Mouse (Mus musculus): ENCODE measurements around the gene 9930104L06Rik.
A peak's percentile ranks its signal among the peaks of the same experiment; 100 is the strongest.
"Not testable (repeated sequence)": the region's sequence is repeated elsewhere in the genome, so short reads cannot be mapped to it uniquely, and the experiment has no call there.

Gene 9930104L06Rik

DNA sequence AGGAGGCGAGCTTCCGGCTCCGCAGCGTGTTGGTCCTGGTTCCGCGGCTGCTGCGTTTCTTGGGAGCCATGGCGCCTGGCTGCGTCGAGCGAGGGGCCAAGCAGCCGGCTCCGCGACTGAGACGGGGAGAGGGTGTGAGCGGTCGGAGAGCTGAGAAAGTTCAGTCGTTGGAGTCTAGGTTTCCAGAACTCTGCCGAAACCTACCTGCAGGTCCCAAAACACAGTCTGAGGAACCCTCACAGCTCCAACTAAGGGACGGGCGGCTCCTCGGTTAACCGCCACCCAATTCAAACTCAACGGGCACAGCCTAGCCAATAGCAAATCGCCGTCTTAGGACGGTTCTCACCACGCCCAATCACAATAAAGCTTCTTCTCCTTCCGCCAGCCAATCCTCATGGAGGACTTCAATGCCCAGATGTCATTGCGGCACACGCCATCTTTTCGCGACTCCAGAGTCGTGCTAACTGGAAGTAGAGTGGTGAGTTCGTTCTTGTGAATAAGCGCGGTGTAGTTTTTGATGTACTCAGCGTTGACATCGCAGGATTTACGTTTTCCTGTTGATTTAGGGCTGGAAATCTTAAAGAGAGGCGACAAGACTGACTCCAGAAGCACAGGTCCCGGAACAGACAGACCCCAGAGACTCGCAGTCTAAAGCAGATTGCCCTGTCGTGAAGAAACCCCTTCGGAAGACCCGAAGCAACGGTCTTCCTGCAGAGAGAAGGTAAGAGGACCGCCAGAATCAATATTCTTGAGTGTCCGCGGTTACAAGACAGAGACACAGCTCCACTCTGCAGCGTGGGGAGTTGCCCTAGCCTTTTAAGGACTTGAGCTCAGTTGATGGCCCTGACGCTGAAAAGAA, at the start of gene 9930104L06Rik:
TSS of gene 9930104L06Rik (plus strand) at position 436 of the 859 bp plus-strand sequence.
- DNase-seq (ENCODE audit: low read depth, low spot score): peak; percentile 95

DNA sequence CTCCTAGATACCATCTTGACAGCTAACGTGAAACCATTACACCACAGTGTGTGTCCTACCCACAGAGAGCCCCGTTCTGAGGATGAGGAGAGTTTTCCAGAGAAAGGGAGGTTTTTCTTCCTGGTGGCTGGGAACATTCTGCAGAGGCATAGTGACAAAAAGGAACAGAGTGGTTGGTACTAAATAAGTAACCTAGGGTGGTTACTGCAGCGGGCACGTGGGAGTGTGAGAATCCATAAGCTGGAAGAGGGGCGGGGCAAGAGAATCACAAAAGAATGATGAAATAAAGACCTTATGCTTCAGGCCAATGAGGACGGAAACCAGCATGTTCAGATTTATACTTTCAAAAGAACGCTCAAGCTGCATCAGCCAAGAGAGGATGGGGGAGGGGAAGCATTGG, 48.1 kb upstream of the 9930104L06Rik start:
- DNase-seq (ENCODE audit: low read depth, low spot score): no peak

- no peak for DNase-seq (ENCODE audit: low read depth, low spot score)
Measured at GRCm38 (mm10) chr4:124889935-124890334, 46.9 kb upstream of the 9930104L06Rik start.

GRCm38 (mm10) chr4:124890831-124891230, 46.0 kb upstream of the 9930104L06Rik start:
- DNase-seq (ENCODE audit: low read depth, low spot score): no peak

GRCm38 (mm10) chr4:124893769-124894168, 43.1 kb upstream of the 9930104L06Rik start:
- DNase-seq (ENCODE audit: low read depth, low spot score): no peak

GRCm38 (mm10) chr4:124894508-124895428, 42.1 kb upstream of the 9930104L06Rik start:
- DNase-seq (ENCODE audit: low read depth, low spot score): peak; percentile 32

DNA sequence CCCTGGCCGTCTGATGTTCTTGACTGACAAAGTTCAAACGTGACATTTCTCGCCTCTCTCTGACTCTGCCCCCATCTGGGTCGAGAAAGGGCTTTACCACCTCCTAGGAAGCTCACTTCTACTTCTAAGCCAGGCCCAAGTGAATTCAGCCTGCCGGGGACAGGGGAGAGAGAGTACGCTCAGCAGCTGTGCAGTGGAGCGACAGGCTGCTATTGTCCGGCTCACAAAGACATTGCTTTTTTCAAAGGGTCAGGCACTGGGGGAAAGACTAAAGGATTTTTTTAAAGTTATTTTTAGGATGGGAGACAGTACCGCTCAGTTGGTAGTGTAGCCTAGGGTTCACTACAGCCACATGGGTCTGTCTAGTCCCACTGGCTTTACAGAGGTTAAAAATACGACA, 38.4 kb upstream of the 9930104L06Rik start:
- no peak for DNase-seq (ENCODE audit: low read depth, low spot score)

DNA sequence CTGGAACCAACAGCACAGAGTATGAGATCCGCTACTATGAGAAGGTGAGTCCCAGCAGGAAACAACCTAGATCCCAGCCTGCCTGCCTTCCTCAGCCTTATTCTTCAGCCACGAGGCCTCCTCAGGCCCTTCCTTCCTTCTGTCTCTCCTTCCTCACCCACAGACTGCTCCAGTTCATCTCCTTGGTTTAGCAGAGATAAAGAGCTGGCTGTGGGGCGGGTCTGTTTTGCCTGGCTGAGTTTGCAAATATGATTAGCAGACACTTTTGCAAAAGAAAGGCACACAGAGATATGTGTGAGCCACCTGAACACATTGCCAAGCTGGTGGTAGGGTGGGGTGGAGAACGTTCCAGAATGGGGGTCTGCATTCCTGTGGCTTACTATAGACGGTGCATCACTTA, 36.9 kb upstream of the 9930104L06Rik start:
- DNase-seq (ENCODE audit: low read depth, low spot score): no peak

DNA sequence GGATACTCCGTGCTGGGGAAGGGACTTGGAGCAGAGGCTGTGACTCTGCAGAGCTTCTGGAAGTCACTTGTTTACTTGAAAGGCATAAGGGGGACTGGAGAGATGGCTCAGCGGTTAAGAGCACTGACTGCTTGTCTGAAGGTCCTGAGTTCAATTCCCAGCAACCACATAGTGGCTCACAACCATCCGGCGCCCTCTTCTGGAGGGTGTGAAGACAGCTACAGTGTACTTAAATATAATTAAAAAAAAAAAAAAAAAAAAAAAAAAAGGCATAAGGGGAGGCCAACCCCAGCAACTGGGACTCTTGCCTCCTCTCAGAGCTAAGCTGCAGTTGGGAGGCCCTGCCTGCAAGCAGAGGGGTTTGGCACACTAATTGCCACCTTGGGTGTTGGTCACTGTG, 31.4 kb upstream of the 9930104L06Rik start:
- no peak for DNase-seq (ENCODE audit: low read depth, low spot score)

DNA sequence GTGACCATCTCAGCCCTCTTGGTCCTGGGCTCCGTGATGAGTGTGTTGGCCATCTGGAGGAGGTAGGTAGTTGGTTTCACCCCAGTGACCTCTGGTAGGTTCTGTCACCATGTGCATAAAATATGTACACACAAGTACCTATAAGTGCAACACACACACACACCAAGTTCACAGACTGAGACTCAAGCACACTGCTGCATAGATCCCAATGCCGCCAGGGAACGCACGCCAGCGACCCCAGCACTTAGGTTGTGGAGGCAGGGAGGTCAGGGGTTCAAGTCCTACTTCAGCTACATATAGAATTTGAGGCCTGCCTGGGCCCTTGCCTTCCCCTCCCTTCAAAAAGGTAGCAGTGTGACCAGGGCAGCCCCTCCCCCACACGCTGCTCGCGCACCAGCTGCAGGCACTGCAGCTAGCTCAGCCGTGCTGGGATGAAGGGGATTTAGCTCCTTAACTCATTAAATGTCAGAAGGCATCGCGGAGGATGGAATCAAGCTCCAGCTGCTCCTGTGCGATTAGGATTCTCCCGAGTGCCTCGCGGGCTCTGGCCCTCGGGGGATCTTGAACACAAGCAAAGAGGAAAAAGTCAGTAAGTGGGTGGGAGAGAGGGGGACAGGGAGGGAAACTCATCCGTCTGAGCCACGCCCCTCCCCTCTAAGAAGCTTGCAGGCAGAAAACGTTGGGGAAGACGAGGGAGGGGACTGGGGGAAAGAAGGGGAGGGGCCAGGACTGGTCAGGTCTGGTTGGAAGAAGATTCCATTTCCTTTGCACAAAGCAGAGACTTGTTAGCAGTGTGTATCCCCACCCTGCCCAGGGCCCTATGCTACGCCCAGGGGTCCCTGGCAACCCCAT, 30.7 kb upstream of the 9930104L06Rik start:
- peak; percentile 26 for DNase-seq (ENCODE audit: low read depth, low spot score)

DNA sequence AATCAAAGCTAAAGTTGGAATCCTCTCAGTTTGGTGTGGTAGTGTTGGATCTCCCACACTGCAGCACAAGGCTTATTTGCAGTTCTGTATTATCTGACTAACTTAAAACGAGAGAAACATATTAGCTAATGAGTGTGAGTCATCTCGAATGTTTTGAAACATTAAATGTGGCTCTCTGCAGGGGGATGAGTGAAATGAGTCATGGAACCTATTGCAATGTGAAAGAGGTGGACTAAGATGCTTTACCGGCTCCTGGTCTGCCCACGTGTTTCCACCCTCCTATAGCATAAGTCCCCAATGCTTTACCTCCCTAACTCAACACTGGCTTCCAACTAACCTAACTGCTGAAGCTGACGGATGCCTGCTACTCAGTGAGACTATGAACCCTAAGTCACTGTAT, 8.7 kb upstream of the 9930104L06Rik start:
- DNase-seq (ENCODE audit: low read depth, low spot score): no peak

- not testable (repeated sequence) for DNase-seq (ENCODE audit: low read depth, low spot score)
Measured at GRCm38 (mm10) chr4:124939211-124939610, 2.4 kb downstream of the 9930104L06Rik start, which contains the start of gene Cdca8. Cdca8 (minus strand) TSS chr4:124939311.

- DNase-seq (ENCODE audit: low read depth, low spot score): peak; percentile 36
Measured at GRCm38 (mm10) chr4:124943022-124943421, 6.2 kb downstream of the 9930104L06Rik start.

- DNase-seq (ENCODE audit: low read depth, low spot score): no peak
Measured at GRCm38 (mm10) chr4:124943781-124944180, 6.9 kb downstream of the 9930104L06Rik start.

- DNase-seq (ENCODE audit: low read depth, low spot score): no peak
Measured at GRCm38 (mm10) chr4:124944961-124945360, 8.1 kb downstream of the 9930104L06Rik start.

GRCm38 (mm10) chr4:124949488-124949887, 12.6 kb downstream of the 9930104L06Rik start:
- no peak for DNase-seq (ENCODE audit: low read depth, low spot score)

DNA sequence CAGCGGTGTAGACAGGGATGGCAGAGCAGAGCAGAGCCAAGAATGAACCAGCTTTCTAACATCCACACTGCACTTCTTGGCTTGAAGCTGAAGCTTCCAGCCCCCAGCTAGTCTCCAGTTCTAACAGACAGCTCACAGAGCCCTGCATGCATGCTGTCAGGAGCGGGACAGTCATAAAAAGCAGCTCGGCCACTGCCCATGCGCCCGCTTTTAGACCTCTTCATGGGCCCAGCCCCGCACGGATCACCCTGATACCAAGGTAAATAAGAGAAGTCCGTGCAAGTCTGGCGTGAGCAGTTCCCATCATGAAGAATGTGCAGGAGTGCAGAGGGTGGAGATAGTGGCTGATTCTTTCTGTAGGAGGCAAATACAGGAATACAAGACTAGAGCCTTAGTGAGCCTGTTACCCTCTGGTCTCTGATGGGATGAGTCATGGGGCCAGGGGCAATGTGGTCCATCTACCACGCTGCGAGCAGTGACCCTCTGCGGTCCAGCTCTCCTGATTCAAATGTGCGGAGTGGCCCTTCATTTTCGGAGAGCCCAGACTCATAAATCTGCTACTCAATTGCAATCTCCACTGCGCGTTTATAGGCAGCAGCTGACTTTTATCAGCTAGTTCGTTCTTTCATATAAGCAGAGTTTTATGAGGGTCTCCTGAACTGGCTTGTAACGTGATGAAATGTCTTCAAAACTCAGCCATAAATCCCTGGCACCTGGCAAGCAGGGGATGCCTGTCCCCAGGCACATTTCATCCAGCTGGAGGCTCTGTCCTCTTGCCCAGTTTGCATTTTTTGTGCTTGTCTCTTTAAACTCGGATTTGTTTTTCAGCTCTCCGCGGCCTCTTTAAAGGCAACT, 13.6 kb downstream of the 9930104L06Rik start:
- no peak for DNase-seq (ENCODE audit: low read depth, low spot score)

GRCm38 (mm10) chr4:124951036-124951433, 14.2 kb downstream of the 9930104L06Rik start:
- no peak for DNase-seq (ENCODE audit: low read depth, low spot score)

- no peak for DNase-seq (ENCODE audit: low read depth, low spot score)
Measured at GRCm38 (mm10) chr4:124953546-124953945, 16.7 kb downstream of the 9930104L06Rik start.

- no peak for DNase-seq (ENCODE audit: low read depth, low spot score)
Measured at GRCm38 (mm10) chr4:124957284-124957683, 20.4 kb downstream of the 9930104L06Rik start.
